Mouse (Mus musculus): Measurements from ENCODE around the gene Spout1. TPM values are rescaled to one million over a fixed set of nuclear protein-coding genes. Genes with fewer than 3 reads are reported as not detected.

The Spout1 gene
- polyA plus RNA-seq (2015; fragmentation: Nextera tagmentation; extraction: Ambion mirVana), result 12.8 and 13.7 TPM in 2 replicates

DNA sequence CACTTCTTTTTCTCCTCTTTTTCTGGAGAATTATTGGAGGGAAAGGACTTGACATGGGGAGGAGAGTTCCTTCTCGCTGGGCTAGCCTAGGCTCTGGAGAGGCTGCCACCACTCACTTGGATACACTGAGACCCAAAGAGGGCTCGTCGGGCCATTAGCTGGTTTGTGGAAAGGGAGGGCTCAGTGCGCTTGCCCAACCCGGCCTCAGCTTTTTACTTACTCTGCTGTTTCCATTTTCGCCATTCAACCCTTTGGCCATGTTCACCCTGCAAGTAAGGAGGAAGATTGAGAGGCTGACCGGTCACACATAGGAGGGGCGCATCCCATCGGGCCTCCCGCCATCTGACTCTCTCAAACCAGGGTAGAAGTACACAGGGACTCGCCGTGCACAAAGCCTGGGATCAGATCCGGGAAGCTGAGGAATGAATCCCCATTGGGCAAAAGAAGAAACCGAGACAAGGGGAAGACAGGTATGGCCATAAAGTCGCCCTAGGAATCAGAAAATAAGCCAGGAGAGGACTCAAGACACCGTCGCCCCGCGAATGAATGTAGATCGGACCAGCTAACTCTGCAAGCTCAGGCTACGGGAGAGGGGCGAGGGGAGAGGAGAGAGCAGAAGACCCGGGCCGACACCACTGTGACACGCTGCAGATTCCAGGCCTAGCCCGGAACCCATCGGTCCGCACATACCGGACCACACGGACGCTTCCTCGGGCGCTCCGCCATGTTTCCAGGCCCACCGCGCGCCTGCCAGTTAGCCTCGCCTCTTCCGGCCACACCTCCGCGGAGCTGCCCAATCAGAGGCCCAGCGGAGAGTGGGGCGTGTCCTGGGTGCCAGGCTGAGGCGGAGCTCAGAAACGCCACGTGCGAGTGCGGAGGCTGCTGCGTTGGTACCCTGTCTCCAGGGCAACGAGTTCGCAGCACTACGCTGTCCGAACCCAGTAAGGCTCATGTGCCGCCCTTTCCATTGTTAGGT is at the start of gene Spout1:
TSS of gene Spout1 (minus strand) at position 760 of the 976 bp plus-strand sequence.
- Histone ChIP-seq H3K9me3 (ENCODE audit: low read length) (no peaks in the 10 kb centered on the region), H3K4me1 (ENCODE audit: insufficient read depth) (peaks cover 13% of the 10 kb centered on the region), H3K9ac (replicated peaks) (peak within 1 kb of the TSS; percentile 75), H3K4me2 (ENCODE audit: low read depth, low read length) (peak within 1 kb of the TSS; percentile 93), H3K36me3 (replicated peaks; ENCODE audit: insufficient read depth, low read length) (peaks cover 30% of the 10 kb centered on the region), H3K27ac (ENCODE audit: low read depth) (peak within 1 kb of the TSS; percentile 22; the same call in 1 of the 2 replicates), H3K27me3 (ENCODE audit: insufficient read depth, low read length) (no peaks in the 10 kb centered on the region), H3K4me3 (ENCODE audit: low read depth, low read length) (peak within 1 kb of the TSS; percentile 67)
- DNase-seq (peak; percentile 98), ATAC-seq (peak; percentile 99)
- TF ChIP-seq EP300 (IDR thresholded peaks at IDR 0.05; ENCODE audit: low read depth), result no peak
- WGBS (ENCODE audit: insufficient replicate concordance), result 3% methylated on average over 54 of the region's 54 CpGs

- Histone ChIP-seq H3K9ac (replicated peaks) (no peak overlapping the region), H3K4me2 (ENCODE audit: low read depth, low read length) (no peak overlapping the region), H3K9me3 (ENCODE audit: low read length) (no peaks in the 10 kb centered on the region), H3K4me3 (ENCODE audit: low read depth, low read length) (no peak overlapping the region), H3K27ac (ENCODE audit: low read depth) (no peak overlapping the region), H3K27me3 (ENCODE audit: insufficient read depth, low read length) (no peaks in the 10 kb centered on the region), H3K36me3 (replicated peaks; ENCODE audit: insufficient read depth, low read length) (no peaks in the 10 kb centered on the region), H3K4me1 (ENCODE audit: insufficient read depth) (peaks cover 14% of the 10 kb centered on the region)
- DNase-seq, result no peak
- TF ChIP-seq CTCF (IDR thresholded peaks at IDR 0.05; ENCODE audit: low read depth) (no peak), EP300 (IDR thresholded peaks at IDR 0.05; ENCODE audit: low read depth) (no peak)
- no peak for ATAC-seq
- WGBS (ENCODE audit: insufficient replicate concordance), result 87% methylated on average over 5 of the region's 5 CpGs
Observed at GRCm38 (mm10) chr2:30216293-30216692, 38.0 kb upstream of the Spout1 start.

GRCm38 (mm10) chr2:30215493-30215892 is 37.2 kb upstream of the Spout1 start:
- H3K9me3 ChIP-seq (ENCODE audit: low read length), result no peaks in the 10 kb centered on the region
- peaks cover 14% of the 10 kb centered on the region for H3K4me1 ChIP-seq (ENCODE audit: insufficient read depth)
- 68% methylated on average over 6 of the region's 6 CpGs for WGBS (ENCODE audit: insufficient replicate concordance)
- DNase-seq, result no peak
- H3K27ac ChIP-seq (ENCODE audit: low read depth), result peak overlapping the region; percentile 72
- TF ChIP-seq CTCF (IDR thresholded peaks at IDR 0.05; ENCODE audit: low read depth) (no peak), EP300 (IDR thresholded peaks at IDR 0.05; ENCODE audit: low read depth) (no peak; the same call in 1 of the 2 replicates)
- H3K27me3 ChIP-seq (ENCODE audit: insufficient read depth, low read length), result no peaks in the 10 kb centered on the region
- no peak overlapping the region for H3K9ac ChIP-seq (replicated peaks)
- no peaks in the 10 kb centered on the region for H3K36me3 ChIP-seq (replicated peaks; ENCODE audit: insufficient read depth, low read length)
- peak; percentile 18 for ATAC-seq
- H3K4me3 ChIP-seq (ENCODE audit: low read depth, low read length), result no peak overlapping the region
- no peak overlapping the region for H3K4me2 ChIP-seq (ENCODE audit: low read depth, low read length)

- DNase-seq, result no peak
Observed at GRCm38 (mm10) chr2:30214745-30215144, 36.5 kb upstream of the Spout1 start.

DNA sequence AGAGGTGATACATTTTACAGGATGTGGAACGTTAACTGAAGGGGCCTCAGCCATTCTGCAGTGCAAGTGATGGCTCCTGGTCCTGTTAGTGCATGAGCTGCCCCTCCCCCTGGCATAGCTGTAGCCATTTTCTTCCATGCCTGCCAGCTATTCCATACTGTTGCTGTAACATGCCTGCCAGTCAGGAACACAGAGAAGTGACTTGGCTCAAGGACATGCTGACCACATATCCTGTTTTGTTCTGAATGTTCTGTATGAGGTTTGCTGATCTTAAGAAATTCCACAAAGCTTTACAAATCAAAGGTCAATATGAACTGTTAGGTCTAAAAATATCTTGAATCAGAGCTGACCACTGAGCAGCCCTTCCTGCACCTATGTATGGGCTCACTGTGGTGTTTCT is 34.7 kb upstream of the Spout1 start:
- 65% methylated on average over 1 of the region's 1 CpGs for WGBS (ENCODE audit: insufficient replicate concordance)
- Histone ChIP-seq H3K27me3 (ENCODE audit: insufficient read depth, low read length) (no peaks in the 10 kb centered on the region), H3K4me2 (ENCODE audit: low read depth, low read length) (no peak overlapping the region), H3K36me3 (replicated peaks; ENCODE audit: insufficient read depth, low read length) (no peaks in the 10 kb centered on the region), H3K9me3 (ENCODE audit: low read length) (no peaks in the 10 kb centered on the region), H3K4me1 (ENCODE audit: insufficient read depth) (peaks cover 14% of the 10 kb centered on the region), H3K27ac (ENCODE audit: low read depth) (peak overlapping the region; percentile 85), H3K9ac (replicated peaks) (no peak overlapping the region), H3K4me3 (ENCODE audit: low read depth, low read length) (no peak overlapping the region)
- ATAC-seq (peak; percentile 60), DNase-seq (no peak)
- no peak for TF ChIP-seq CTCF (IDR thresholded peaks at IDR 0.05; ENCODE audit: low read depth)
- peak; percentile 28; the same call in 1 of the 2 replicates for TF ChIP-seq EP300 (IDR thresholded peaks at IDR 0.05; ENCODE audit: low read depth)

More at GRCm38 (mm10) chr2:30214745-30215144, 36.5 kb upstream of the Spout1 start:
- H3K4me1 ChIP-seq (ENCODE audit: insufficient read depth), result peaks cover 14% of the 10 kb centered on the region
- no peak for ATAC-seq
- H3K4me2 ChIP-seq (ENCODE audit: low read depth, low read length), result no peak overlapping the region
- no peaks in the 10 kb centered on the region for H3K9me3 ChIP-seq (ENCODE audit: low read length)
- no peak overlapping the region for H3K4me3 ChIP-seq (ENCODE audit: low read depth, low read length)
- TF ChIP-seq EP300 (IDR thresholded peaks at IDR 0.05; ENCODE audit: low read depth), result no peak
- no peak for TF ChIP-seq CTCF (IDR thresholded peaks at IDR 0.05; ENCODE audit: low read depth)
- H3K36me3 ChIP-seq (replicated peaks; ENCODE audit: insufficient read depth, low read length), result no peaks in the 10 kb centered on the region
- H3K27me3 ChIP-seq (ENCODE audit: insufficient read depth, low read length), result no peaks in the 10 kb centered on the region
- H3K27ac ChIP-seq (ENCODE audit: low read depth), result peak overlapping the region; percentile 72
- 83% methylated on average over 3 of the region's 3 CpGs for WGBS (ENCODE audit: insufficient replicate concordance)
- H3K9ac ChIP-seq (replicated peaks), result no peak overlapping the region

DNA sequence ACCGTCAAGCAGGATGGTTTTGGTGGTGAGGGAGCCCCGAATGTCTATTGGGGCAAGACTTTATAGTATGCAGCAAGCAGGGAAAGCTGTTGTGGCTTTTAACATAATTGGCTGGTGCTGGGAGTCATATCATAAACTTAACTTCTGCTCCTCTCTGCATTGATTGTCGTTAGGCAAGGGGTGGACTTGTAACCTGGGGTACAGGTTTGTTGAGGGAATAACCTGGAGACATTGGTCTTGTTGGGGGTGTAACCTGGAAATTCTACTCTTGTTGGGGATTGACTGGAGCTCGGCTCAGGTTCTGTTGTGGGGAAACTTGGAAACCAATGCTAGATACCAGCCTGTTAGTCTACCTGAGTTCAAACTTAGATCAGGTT is 33.9 kb upstream of the Spout1 start:
- no peak overlapping the region for H3K4me3 ChIP-seq (ENCODE audit: low read depth, low read length)
- TF ChIP-seq CTCF (IDR thresholded peaks at IDR 0.05; ENCODE audit: low read depth) (no peak), EP300 (IDR thresholded peaks at IDR 0.05; ENCODE audit: low read depth) (no peak)
- ATAC-seq, result peak; percentile 56; the same call in 1 of the 2 replicates
- H3K27me3 ChIP-seq (ENCODE audit: insufficient read depth, low read length), result no peaks in the 10 kb centered on the region
- no peaks in the 10 kb centered on the region for H3K9me3 ChIP-seq (ENCODE audit: low read length)
- peaks cover 14% of the 10 kb centered on the region for H3K4me1 ChIP-seq (ENCODE audit: insufficient read depth)
- H3K9ac ChIP-seq (replicated peaks), result no peak overlapping the region
- H3K4me2 ChIP-seq (ENCODE audit: low read depth, low read length), result no peak overlapping the region
- H3K36me3 ChIP-seq (replicated peaks; ENCODE audit: insufficient read depth, low read length), result no peaks in the 10 kb centered on the region
- no peak for DNase-seq
- peak overlapping the region; percentile 85 for H3K27ac ChIP-seq (ENCODE audit: low read depth)
- 42% methylated on average over 4 of the region's 4 CpGs for WGBS (ENCODE audit: insufficient replicate concordance)

All from liver, postnatal 0 days (tissue).